Mouse (Mus musculus): ENCODE results near the gene Sftpd. TPM values are rescaled to one million over a fixed set of nuclear protein-coding genes. Genes with fewer than 3 reads are reported as not detected.
A peak's percentile ranks its signal among the peaks of the same experiment; 100 is the strongest.

Sftpd gene
- not detected for total RNA-seq (2022)

- DNase-seq (ENCODE audit: low spot score in 2 of 2), result no peak
Measured at GRCm38 (mm10) chr14:41185059-41185821, at the start of gene Sftpd. Sftpd (minus strand) TSS chr14:41185149.

DNA sequence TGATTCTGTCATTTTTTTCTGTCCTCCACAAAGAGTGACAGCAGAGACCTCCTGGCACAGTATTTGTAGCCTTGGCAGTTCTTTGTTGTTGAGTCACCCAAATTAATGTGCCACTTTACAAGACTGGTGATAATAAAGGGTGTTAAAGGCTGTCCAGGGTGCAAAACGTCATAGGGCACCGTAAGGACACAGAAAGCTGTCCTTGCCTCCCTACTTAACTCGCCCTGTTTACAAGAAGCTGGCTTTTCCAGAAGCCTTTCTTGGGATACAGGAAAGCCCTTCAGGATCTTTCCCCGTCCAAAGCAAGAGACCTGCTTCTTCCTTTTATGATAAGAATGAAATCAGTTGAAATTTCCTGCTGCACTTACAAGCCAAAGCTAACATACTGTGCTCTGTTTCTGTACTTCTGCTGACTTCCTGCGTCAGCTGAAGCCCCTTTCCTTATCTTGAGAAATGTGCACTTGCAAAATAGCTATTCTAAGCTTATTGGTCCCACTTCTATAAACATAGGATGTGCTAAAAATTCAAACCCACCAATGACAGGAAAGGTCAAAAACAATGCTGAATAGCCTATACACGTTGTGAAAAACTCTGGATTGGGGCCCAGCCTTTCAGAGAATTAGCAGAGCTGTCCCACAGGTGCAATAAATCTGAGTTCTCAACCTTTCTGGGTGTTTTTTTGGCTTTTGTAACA lies 13.2 kb upstream of the Sftpd start:
- no peak for DNase-seq (ENCODE audit: low spot score in 2 of 2)

DNA sequence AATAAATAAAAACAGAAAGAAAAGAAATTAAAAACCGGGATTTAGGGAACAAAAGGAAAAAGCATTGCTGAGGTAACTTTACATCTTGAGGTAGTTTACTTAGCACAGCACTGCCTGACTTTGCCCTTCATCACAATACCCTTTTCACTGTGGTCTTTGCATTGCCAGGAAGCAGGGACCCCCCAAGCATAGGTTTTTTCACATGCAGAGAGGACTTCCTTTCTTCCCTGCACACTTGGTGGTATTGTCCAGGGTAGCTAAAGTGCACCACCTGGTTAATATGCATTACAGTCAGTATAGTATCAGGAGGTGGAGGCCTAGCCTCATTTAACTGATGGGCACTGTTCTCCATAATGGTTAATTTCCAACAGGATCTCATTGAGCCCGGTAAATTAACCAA lies 4.5 kb upstream of the Sftpd start:
- no peak for DNase-seq (ENCODE audit: low spot score in 2 of 2)

DNA sequence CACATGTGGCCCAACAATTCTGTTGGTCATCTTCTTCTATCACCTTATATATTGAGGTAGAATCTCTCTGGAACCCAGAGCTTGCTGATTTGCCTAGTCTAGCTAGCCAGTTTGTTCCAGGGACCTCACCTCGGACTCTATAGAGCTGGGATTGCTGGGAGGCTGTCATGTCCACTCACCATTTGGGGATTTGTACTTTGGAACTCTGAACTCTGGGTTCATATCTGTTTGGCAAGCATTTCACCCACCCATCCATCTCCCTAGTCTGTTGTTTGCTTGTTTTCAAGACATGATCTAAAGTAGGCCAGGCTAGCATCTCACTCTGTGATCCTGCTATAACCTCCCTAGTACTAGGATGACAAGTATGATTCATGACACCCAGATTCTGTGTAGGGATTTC lies 10.1 kb downstream of the Sftpd start:
- no peak for DNase-seq (ENCODE audit: low spot score in 2 of 2)

DNA sequence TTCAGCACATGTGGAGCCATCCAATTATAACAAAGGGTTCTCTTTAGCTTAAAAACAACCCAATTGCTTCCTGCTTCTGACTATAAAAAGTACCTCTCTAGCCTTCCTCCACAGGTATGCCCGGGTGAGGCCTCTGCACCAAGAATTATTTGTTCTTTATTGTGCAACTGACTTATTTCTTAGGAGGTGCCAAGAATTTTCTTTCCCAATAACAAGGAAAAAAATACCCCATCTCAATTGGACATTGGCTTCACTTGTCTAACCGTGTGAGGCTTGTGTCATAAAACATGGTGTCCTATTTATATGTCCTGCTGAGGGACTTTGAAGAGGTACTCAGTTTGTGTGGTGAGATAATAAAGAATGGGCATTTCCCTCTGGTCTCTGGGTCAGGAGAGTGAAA lies 14.4 kb downstream of the Sftpd start:
- no peak for DNase-seq (ENCODE audit: low spot score in 2 of 2)

GRCm38 (mm10) chr14:41168567-41168966 lies 16.4 kb downstream of the Sftpd start:
- no peak for DNase-seq (ENCODE audit: low spot score in 2 of 2)

DNA sequence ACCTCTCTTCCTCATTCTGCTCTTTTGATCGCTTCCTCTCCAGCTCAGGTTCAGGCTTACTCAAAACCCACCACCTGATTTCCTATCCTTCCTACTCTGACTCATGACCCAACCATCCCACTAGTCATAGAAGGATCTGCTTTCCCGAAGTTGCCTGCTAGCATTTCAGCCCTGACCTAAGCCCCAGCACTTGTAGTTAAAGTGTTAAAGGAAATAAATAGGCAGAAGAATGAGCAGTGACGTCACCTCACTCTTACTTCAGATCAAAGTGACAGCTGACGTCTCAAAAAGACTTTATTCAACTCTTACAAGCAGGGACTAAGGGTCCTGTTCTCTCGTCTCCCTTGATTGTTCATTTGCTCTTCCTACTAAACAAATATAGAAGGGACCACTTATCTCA lies 17.7 kb downstream of the Sftpd start:
- DNase-seq (ENCODE audit: low spot score in 2 of 2), result no peak

DNA sequence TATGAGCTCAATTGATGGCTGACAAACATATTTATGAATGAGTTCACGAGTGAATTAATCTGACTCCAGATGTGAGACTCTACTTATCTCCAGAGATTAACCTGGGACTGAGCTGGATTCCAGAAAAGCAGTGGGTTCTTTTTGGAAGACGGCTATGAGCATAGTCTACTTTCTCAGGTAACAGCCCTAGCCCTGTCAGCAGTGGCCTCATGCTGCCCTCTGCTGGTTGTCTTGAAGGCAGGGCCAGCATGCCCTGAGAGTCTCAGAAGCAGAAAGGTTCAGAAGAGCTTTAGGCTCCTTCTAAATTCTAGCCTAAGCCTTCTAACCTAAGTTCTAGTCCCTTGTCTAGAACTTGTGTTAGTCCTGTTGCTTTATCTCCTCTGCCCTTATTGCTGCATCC lies 22.3 kb downstream of the Sftpd start:
- DNase-seq (ENCODE audit: low spot score in 2 of 2), result peak in 1 of 2 experiments; percentile 7

- DNase-seq (ENCODE audit: low spot score in 2 of 2), result no peak
Measured at GRCm38 (mm10) chr14:41160743-41161142, 24.2 kb downstream of the Sftpd start.

DNA sequence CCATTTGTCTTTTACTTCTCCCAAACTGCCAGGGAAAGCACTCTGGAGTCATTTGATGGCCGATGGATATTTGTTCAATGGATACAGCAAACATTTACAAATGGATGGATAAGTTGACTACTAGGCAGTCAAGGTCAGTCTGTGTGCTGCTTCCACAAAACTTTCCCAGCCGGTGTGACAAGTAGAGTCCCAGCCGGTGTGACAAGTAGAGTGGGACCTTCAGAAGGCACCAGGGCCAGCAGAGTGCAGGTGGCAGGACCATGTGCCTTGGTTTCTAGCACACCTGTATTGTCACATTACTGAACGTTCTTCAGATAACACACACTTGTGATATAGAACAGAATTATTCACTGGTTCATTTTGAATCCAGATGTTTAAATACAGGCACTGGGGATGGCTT lies 24.9 kb downstream of the Sftpd start:
- no peak for DNase-seq (ENCODE audit: low spot score in 2 of 2)

GRCm38 (mm10) chr14:41151220-41151898 lies 33.6 kb downstream of the Sftpd start, which contains the start of gene Mbl1:
Mbl1 (plus strand) TSS chr14:41151458.
- no peak for DNase-seq (ENCODE audit: low spot score in 2 of 2)

DNA sequence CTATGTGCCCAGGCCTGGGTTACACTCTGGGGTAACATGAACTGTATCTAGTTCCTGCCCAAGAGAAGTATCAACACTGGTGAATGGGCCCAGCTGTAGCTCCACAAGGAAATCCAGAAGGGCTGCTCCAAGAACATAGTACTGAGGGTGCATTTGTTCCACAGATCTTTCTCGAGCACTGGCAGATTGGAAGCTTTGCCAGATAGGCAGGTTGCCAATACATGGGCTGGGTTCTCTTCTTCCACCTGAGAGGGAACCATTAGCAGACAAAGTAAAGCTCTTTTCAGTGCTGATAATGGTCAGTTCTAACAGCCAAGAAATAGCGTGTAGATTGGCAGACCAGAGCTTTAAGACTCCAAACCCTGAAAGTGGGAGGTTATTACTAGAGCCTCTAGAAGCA lies 37.6 kb downstream of the Sftpd start:
- DNase-seq (ENCODE audit: low spot score in 2 of 2), result no peak

- DNase-seq (ENCODE audit: low spot score in 2 of 2), result no peak
Measured at GRCm38 (mm10) chr14:41146922-41147321, 38.0 kb downstream of the Sftpd start.

GRCm38 (mm10) chr14:41146035-41146434 lies 38.9 kb downstream of the Sftpd start:
- no peak for DNase-seq (ENCODE audit: low spot score in 2 of 2)

- no peak for DNase-seq (ENCODE audit: low spot score in 2 of 2)
Measured at GRCm38 (mm10) chr14:41140686-41141085, 44.3 kb downstream of the Sftpd start.

GRCm38 (mm10) chr14:41137006-41137405 lies 47.9 kb downstream of the Sftpd start:
- DNase-seq (ENCODE audit: low spot score in 2 of 2), result no peak

DNA sequence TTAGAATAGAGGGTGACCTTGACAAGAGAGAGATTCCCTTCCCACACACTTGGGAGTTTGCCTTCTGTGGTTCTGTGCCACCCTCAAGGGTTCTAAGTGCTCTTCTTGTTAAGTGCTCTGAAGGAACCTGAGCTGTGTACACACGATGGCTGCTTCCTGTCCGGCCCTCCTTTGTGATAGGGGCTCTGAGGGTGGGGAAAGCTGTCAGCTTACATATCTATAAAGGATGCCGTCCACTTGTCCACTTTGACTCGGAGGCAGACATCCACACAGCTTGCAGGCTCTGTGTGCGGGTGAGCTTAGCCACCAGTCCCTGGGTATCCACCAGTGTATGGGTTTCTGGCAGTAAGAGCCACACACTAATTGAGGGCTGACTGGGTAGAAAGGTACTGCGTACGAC lies 53.4 kb downstream of the Sftpd start, which contains the start of gene Sftpa1:
Gene Sftpa1 (plus strand): TSS at position 243 of the 400 bp plus-strand sequence.
- no peak for DNase-seq (ENCODE audit: low spot score in 2 of 2)

GRCm38 (mm10) chr14:41127997-41128396 lies 57.0 kb downstream of the Sftpd start:
- DNase-seq (ENCODE audit: low spot score in 2 of 2), result no peak

GRCm38 (mm10) chr14:41124683-41125082 lies 60.3 kb downstream of the Sftpd start:
- no peak for DNase-seq (ENCODE audit: low spot score in 2 of 2)

All from left cerebral cortex, adult 8-10 months (tissue).